Mouse (Mus musculus): ENCODE data around the gene Hsf2bp. TPM values are rescaled to one million over a fixed set of nuclear protein-coding genes. Genes with fewer than 3 reads are reported as not detected.

Hsf2bp gene
- total RNA-seq (2012; rRNA removed), result 0.04 TPM in 1 of 2 replicates, not detected in the other
- under 1 TPM in 1 of 2 experiments, not detected in 1; 0.15 TPM for polyA plus RNA-seq (2012; ENCODE audit: insufficient read depth in 1 of 2, insufficient read length in 2 of 2, low read depth in 1 of 2, low replicate concordance in 2 of 2, missing spikeins in 1 of 2)

DNA sequence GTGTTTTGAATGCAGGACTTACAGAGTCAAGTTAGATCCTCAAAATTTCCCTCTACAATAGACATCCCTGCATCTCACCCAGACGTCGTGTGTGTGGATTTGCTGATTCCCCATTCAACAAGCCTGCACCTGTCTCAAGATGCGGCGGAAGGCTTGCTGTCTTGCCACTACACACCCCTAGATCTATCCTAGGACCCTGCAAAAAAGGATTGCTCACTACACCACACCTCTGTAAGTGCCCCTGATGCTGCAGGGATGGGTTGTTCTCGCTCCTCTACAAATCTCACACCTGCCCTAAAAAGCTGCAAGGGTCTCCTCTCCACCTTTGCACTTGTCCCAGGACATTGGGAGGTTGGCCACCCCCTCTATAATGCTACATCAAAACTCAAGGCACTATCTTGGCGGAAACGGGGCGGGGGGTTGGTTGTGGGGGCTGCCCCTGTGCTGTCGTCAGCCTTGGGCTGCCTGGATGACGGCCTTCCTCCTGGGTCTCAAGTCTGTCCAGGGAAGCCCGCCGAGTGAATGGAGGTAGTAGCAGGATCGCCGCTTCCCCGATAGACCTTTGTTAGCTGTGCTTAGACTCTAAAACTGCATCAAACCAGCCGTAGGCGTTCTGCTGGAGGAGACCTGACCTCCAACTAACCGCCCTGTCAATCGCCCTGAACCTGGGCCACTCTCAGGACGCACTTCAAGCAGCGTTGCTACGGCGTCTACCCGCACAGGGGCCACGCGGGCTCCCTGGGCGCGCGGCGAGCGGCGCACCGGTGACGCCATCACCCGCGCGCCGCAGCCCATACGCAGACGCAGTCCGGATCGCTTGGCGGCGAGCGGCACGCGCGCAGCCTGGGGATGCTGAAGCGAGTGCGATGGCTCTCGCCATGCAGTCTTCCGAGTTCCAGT is at the start of gene Hsf2bp, which contains the start of gene Rrp1b:
Gene Hsf2bp (minus strand): TSS at position 741 of the 900 bp plus-strand sequence.
Gene Rrp1b (plus strand): TSS at position 492 of the 900 bp plus-strand sequence.
- Histone ChIP-seq H3K79me2 (ENCODE audit: control insufficient read depth, insufficient read depth, low read length, poor library complexity) (peaks cover 50% of the 10 kb centered on the region), H3K27me3 (ENCODE audit: control insufficient read depth in 1 of 2, insufficient read depth in 2 of 2, low read length in 2 of 2) (no peaks in the 10 kb centered on the region; a peak in 1 of 4 replicates), H3K27ac (ENCODE audit: control insufficient read depth, low read depth, low read length) (peak within 1 kb of the TSS; percentile 87), H3K4me3 (ENCODE audit: control insufficient read depth in 1 of 2, insufficient read depth in 1 of 2, low read depth in 2 of 2, low read length in 2 of 2) (peak within 1 kb of the TSS; percentile 91 to 93), H3K36me3 (ENCODE audit: control insufficient read depth in 1 of 2, insufficient read depth in 2 of 2, low read length in 2 of 2) (peaks cover 3 to 31% of the 10 kb centered on the region in 2 experiments), H3K9me3 (replicated peaks; ENCODE audit: insufficient read depth, low read length) (no peaks in the 10 kb centered on the region), H3K4me1 (ENCODE audit: control insufficient read depth in 1 of 2, insufficient read depth in 2 of 2, low read length in 2 of 2) (peaks cover 2 to 26% of the 10 kb centered on the region in 2 experiments; a peak in 3 of 4 replicates), H3K9ac (ENCODE audit: control insufficient read depth, low read depth, low read length, poor library complexity, severe bottlenecking) (peak within 1 kb of the TSS; percentile 94)
- DNase-seq (ENCODE audit: low read depth, low spot score), result peak; percentile 92
- peak; percentile 74 for TF ChIP-seq TBP (IDR thresholded peaks at IDR 0.05; ENCODE audit: low read depth, low read length)
- TF ChIP-seq TAL1 (IDR thresholded peaks at IDR 0.05; ENCODE audit: low read length), result no peak
- TF ChIP-seq NELFE (IDR thresholded peaks at IDR 0.05; ENCODE audit: low read depth, low read length), result peak; percentile 97
- TF ChIP-seq NRF1 (IDR thresholded peaks at IDR 0.05; ENCODE audit: insufficient read depth, low read depth, low read length, poor library complexity, severe bottlenecking), result peak; percentile 81
- TF ChIP-seq ELF1 (IDR thresholded peaks at IDR 0.05; ENCODE audit: low read depth, low read length), result peak; percentile 22; the same call in 1 of the 2 replicates
- TF ChIP-seq CHD1 (IDR thresholded peaks at IDR 0.05; ENCODE audit: low read depth, low read length), result no peak
- TF ChIP-seq TCF12 (IDR thresholded peaks at IDR 0.05; ENCODE audit: low read depth, low read length), result peak; percentile 31; the same call in 1 of the 2 replicates
- no peak for TF ChIP-seq EP300 (IDR thresholded peaks at IDR 0.05; ENCODE audit: low read depth in 1 of 2, low read length in 2 of 2)
- peak; percentile 88 for TF ChIP-seq HCFC1 (IDR thresholded peaks at IDR 0.05; ENCODE audit: low read depth, low read length)
- 0 out of 2 replicates have a peak, but pooled peaks have one; percentile 36 for TF ChIP-seq UBTF (IDR thresholded peaks at IDR 0.05; ENCODE audit: borderline replicate concordance, insufficient read depth, low read depth, low read length)
- TF ChIP-seq CHD2 (IDR thresholded peaks at IDR 0.05; ENCODE audit: low read length), result no peak
- no peak for TF ChIP-seq BHLHE40 (IDR thresholded peaks at IDR 0.05; ENCODE audit: borderline replicate concordance, low read depth, low read length)
- TF ChIP-seq MEF2A (IDR thresholded peaks at IDR 0.05; ENCODE audit: extremely low read depth, insufficient replicate concordance, low read depth, low read length, poor library complexity, severe bottlenecking), result no peak
- peak; percentile 53; the same call in 1 of the 2 replicates for TF ChIP-seq USF1 (IDR thresholded peaks at IDR 0.05; ENCODE audit: low read depth, low read length)
- TF ChIP-seq RCOR1 (IDR thresholded peaks at IDR 0.05; ENCODE audit: low read depth, low read length), result no peak
- TF ChIP-seq E2F4 (IDR thresholded peaks at IDR 0.05; ENCODE audit: borderline replicate concordance, low read depth, low read length), result peak; percentile 65; the same call in 1 of the 2 replicates
- no peak; the same call in 1 of the 2 replicates for TF ChIP-seq ETS1 (IDR thresholded peaks at IDR 0.05; ENCODE audit: low read depth, low read length)
- TF ChIP-seq SIN3A (IDR thresholded peaks at IDR 0.05; ENCODE audit: low read length), result peak; percentile 97
- no peak for TF ChIP-seq RAD21 (IDR thresholded peaks at IDR 0.05; ENCODE audit: low read depth, low read length)
- TF ChIP-seq ZC3H11A (IDR thresholded peaks at IDR 0.05; ENCODE audit: low read depth, low read length), result no peak
- TF ChIP-seq POLR2AphosphoS5 (IDR thresholded peaks at IDR 0.05; ENCODE audit: borderline replicate concordance, low read depth, low read length), result no peak
- no peak for TF ChIP-seq GATA1 (IDR thresholded peaks at IDR 0.05; ENCODE audit: low read depth, low read length)
- TF ChIP-seq POLR2AphosphoS2 (IDR thresholded peaks at IDR 0.05; ENCODE audit: low read length), result peak; percentile 83
- no peak for TF ChIP-seq CTCF (IDR thresholded peaks at IDR 0.05 in 2 of 3, conservative IDR thresholded peaks at IDR 0.05 in 1 of 3; ENCODE audit: control insufficient read depth in 1 of 3, insufficient read depth in 1 of 3, low read depth in 2 of 3, low read length in 3 of 3, poor library complexity in 1 of 3, severe bottlenecking in 1 of 3)
- TF ChIP-seq ZNF384 (IDR thresholded peaks at IDR 0.05; ENCODE audit: low read depth, low read length), result no peak
- no peak for TF ChIP-seq ZKSCAN1 (IDR thresholded peaks at IDR 0.05; ENCODE audit: low read depth, low read length)
- TF ChIP-seq MAX (IDR thresholded peaks at IDR 0.05; ENCODE audit: low read length), result peak; percentile 97
- TF ChIP-seq MYC (IDR thresholded peaks at IDR 0.05; ENCODE audit: low read depth, low read length), result peak; percentile 99
- peak; percentile 94 to 98 for TF ChIP-seq POLR2A (IDR thresholded peaks at IDR 0.05; ENCODE audit: control insufficient read depth in 1 of 2, insufficient read depth in 1 of 2, low read depth in 1 of 2, low read length in 2 of 2, poor library complexity in 1 of 2)
- TF ChIP-seq MAZ (IDR thresholded peaks at IDR 0.05; ENCODE audit: low read depth, low read length), result no peak
- no peak for TF ChIP-seq USF2 (IDR thresholded peaks at IDR 0.05; ENCODE audit: borderline replicate concordance in 1 of 2, insufficient read depth in 1 of 2, low read depth in 1 of 2, low read length in 2 of 2)
- no peak for TF ChIP-seq SMC3 (IDR thresholded peaks at IDR 0.05; ENCODE audit: low read depth, low read length)
- TF ChIP-seq GABPA (IDR thresholded peaks at IDR 0.05; ENCODE audit: low read depth, low read length), result no peak
- no peak for TF ChIP-seq MYB (IDR thresholded peaks at IDR 0.05; ENCODE audit: low read depth, low read length)

All from MEL (cell line).